Mouse (Mus musculus) neutrophil, adult 83 days (primary cell): Measurements from ENCODE around the gene Gm6760. TPM values are rescaled to one million over a fixed set of nuclear protein-coding genes. Genes with fewer than 3 reads are reported as not detected.

Source experiments
- total RNA-seq, 2 experiments: library from RNA; stranded (reverse); gene quantifications; one replicate each; pipeline ENCODE4 v1.2.4; 2023

Gene Gm6760
- not detected for total RNA-seq

DNA sequence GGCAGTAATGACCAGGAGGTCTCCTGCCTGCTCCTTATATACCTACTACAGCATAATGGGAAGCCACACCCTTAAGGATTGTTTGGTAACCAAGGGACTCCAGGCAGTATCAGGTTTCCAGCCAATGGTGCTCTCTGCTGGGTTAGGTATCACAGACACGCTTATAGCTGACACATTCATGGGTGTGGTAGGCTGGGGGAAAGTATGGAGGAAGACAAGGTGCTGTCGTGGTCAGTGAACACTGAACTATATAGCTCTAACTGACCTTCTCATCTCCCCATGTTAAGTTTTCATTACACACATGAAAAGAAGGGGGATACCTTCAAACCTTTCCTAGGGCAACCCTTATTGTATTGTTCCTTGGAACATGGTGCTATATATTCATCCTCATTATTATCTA, at the start of gene Gm6760:
Gm6760 (minus strand) TSS at position 101 of the 400 bp plus-strand sequence.

DNA sequence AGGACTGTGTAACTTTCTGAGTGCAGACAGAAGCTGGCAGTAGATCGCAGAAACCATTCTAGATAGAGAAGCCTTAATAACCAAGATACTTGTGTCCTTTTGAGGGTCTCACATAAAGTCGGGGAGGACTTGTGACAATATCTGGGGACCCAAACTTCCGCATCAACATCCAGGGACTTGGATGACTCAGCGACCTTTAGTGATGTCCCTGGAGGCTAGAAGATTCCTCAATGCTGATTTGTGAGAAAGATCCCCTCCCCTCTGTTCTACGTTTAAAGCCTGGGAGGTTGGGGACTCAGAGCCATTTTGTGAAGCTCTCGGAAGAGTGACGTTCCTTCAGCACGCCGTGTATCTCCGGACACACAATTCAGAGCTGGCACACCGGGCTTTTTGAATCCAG, 21.2 kb upstream of the Gm6760 start, which contains the start of gene 3830417A13Rik:
3830417A13Rik (plus strand) TSS at position 301 of the 400 bp plus-strand sequence.

Other genes with a start within 250 kb of the Gm6760 start
- not detected for gene 3830417A13Rik, start 21.4 kb upstream of the Gm6760 start, total RNA-seq
- gene Slitrk4, start 124.8 kb upstream of the Gm6760 start, total RNA-seq = not detected